Mouse (Mus musculus): Measurements from ENCODE around the gene Vamp2. TPM values are rescaled to one million over a fixed set of nuclear protein-coding genes. Genes with fewer than 3 reads are reported as not detected.
A peak's percentile ranks its signal among the peaks of the same experiment; 100 is the strongest.

Gene Vamp2
- polyA plus RNA-seq, 1 experiment from 2014 or later = 91.1 TPM

DNA sequence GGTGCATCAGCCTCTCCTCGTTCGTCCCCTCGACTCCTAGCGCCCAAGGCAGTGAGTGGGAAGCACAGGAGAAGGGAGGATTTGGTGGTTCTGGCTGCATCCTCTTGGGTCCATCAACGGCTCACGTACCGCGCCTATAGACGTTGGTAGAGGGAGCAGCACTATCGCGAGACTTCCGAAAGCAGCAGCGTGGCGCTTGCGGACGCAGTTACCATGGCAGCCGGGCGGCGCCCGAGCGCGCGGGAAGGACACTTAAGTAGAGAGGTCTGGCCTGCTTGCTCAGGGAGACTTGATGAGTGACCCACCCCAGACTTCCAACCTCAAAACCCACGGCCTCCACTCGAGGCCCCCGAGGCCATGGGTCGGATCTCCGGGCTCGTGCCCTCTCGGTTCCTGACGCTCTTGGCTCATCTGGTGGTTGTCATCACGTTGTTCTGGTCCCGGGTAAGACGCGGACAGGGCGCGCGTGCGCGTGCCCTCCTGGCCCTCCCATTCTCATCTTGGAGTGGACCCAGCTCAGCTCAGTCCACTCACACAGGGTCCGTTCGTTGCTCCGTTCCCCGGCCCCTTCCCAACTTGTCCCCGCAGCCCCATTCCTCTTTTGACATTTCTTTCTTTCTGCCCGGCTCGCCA is 17.6 kb upstream of the Vamp2 start, which contains the start of gene Tmem107:
Gene Tmem107 (plus strand): TSS at position 217 of the 633 bp plus-strand sequence.
- WGBS = under 1% methylated on average over 47 of the region's 47 CpGs
- Histone ChIP-seq H3K36me3 (ENCODE audit: control insufficient read depth, insufficient read depth) (no peaks in the 10 kb centered on the region), H3K4me2 (ENCODE audit: low read depth, low read length) (peak within 1 kb of the TSS; percentile 63), H3K9me3 (replicated peaks; ENCODE audit: control insufficient read depth, low read length) (no peaks in the 10 kb centered on the region), H3K9ac (ENCODE audit: low read length) (peak within 1 kb of the TSS; percentile 92), H3K27ac (ENCODE audit: low read length) (peak within 1 kb of the TSS; percentile 96), H3K4me1 (ENCODE audit: control insufficient read depth, insufficient read depth, low read length) (peaks cover 42% of the 10 kb centered on the region), H3K27me3 (ENCODE audit: control insufficient read depth, insufficient read depth, low read length) (no peaks in the 10 kb centered on the region), H3K4me3 (ENCODE audit: low read length) (peak within 1 kb of the TSS; percentile 80)
- ATAC-seq (replicated peaks; ENCODE audit: extremely low read depth, insufficient read depth, low FRiP score) = peak; percentile 84

GRCm38 (mm10) chr11:69071262-69071661 is 17.0 kb upstream of the Vamp2 start:
- Histone ChIP-seq H3K4me1 (ENCODE audit: control insufficient read depth, insufficient read depth, low read length) (peaks cover 39% of the 10 kb centered on the region), H3K27me3 (ENCODE audit: control insufficient read depth, insufficient read depth, low read length) (no peaks in the 10 kb centered on the region), H3K36me3 (ENCODE audit: control insufficient read depth, insufficient read depth) (no peaks in the 10 kb centered on the region), H3K9ac (ENCODE audit: low read length) (peak overlapping the region; percentile 92), H3K4me2 (ENCODE audit: low read depth, low read length) (peak overlapping the region; percentile 63), H3K4me3 (ENCODE audit: low read length) (peak overlapping the region; percentile 80), H3K9me3 (replicated peaks; ENCODE audit: control insufficient read depth, low read length) (no peaks in the 10 kb centered on the region), H3K27ac (ENCODE audit: low read length) (peak overlapping the region; percentile 96)
- ATAC-seq (replicated peaks; ENCODE audit: extremely low read depth, insufficient read depth, low FRiP score) = no peak
- WGBS = 28% methylated on average over 9 of the region's 9 CpGs

GRCm38 (mm10) chr11:69072234-69072633 is 16.1 kb upstream of the Vamp2 start:
- Histone ChIP-seq H3K9ac (ENCODE audit: low read length) (peak overlapping the region; percentile 77), H3K9me3 (replicated peaks; ENCODE audit: control insufficient read depth, low read length) (no peaks in the 10 kb centered on the region), H3K4me1 (ENCODE audit: control insufficient read depth, insufficient read depth, low read length) (peaks cover 37% of the 10 kb centered on the region), H3K27ac (ENCODE audit: low read length) (peak overlapping the region; percentile 90), H3K36me3 (ENCODE audit: control insufficient read depth, insufficient read depth) (no peaks in the 10 kb centered on the region), H3K27me3 (ENCODE audit: control insufficient read depth, insufficient read depth, low read length) (no peaks in the 10 kb centered on the region), H3K4me2 (ENCODE audit: low read depth, low read length) (peak overlapping the region; percentile 64), H3K4me3 (ENCODE audit: low read length) (no peak overlapping the region)
- no peak for ATAC-seq (replicated peaks; ENCODE audit: extremely low read depth, insufficient read depth, low FRiP score)
- WGBS = 81% methylated on average over 11 of the region's 11 CpGs

DNA sequence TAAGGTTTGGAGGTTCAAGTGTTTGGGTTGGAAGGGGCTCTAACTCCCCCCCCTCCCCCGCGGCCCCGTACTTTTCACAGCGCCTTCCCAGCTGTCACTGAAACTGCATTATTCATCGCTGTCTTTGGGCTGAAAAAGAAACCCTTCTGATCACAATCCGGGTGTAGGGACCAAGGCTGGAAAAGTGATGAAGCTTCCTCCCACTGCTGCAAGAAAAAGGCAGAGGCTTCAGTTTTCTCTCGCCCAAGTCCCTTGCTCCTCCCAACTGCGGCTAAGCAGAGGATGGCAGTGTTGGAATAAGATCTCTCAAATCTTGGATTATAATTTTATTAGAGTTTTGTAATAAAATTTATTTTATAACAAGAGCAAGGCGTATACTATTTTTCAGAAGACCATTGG is 15.6 kb upstream of the Vamp2 start:
- Histone ChIP-seq H3K9me3 (replicated peaks; ENCODE audit: control insufficient read depth, low read length) (no peaks in the 10 kb centered on the region), H3K4me3 (ENCODE audit: low read length) (peak overlapping the region; percentile 46), H3K36me3 (ENCODE audit: control insufficient read depth, insufficient read depth) (no peaks in the 10 kb centered on the region), H3K27me3 (ENCODE audit: control insufficient read depth, insufficient read depth, low read length) (no peaks in the 10 kb centered on the region), H3K9ac (ENCODE audit: low read length) (peak overlapping the region; percentile 77), H3K4me1 (ENCODE audit: control insufficient read depth, insufficient read depth, low read length) (peaks cover 33% of the 10 kb centered on the region), H3K4me2 (ENCODE audit: low read depth, low read length) (peak overlapping the region; percentile 64), H3K27ac (ENCODE audit: low read length) (peak overlapping the region; percentile 90)
- WGBS = 15% methylated on average over 9 of the region's 9 CpGs
- ATAC-seq (replicated peaks; ENCODE audit: extremely low read depth, insufficient read depth, low FRiP score) = no peak

DNA sequence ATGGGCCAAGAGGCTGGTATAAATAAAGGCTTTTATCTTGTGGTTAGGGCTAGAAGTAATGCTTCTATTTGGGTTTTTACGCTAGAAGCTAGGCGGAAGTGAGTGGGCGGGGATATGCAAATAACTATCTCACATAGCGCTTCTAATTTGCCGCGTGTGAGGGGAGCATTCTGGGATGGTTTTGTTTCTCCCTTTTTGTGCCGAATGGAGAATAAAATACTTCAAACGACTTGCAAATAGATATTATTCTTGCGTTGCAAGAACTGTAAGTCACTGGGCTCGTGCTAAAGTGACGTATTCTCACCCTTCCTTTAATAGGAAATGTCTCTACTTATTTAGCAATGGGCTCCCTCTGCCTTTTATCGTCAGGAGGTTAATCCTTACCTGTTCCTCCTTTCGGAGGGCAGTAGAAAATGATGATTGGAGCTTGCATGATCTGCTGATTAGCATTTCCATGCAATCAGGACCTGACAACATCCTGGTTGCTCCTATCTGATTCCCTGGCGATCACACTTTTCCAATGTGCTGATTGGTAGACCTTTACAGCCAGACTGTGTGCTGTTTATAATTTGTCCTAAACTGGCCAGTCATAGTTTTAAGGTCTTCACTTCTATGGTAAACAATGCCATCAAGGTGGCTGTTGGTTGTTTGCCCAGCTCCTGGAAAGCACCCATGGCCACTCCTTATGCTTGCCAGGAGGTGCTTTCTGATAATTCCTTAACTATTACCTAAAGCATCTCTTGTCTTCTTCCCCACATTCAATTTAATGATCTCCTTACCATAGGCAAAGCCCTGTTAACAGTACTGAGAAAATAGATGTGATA is 15.0 kb upstream of the Vamp2 start:
- Histone ChIP-seq H3K36me3 (ENCODE audit: control insufficient read depth, insufficient read depth) (no peaks in the 10 kb centered on the region), H3K27ac (ENCODE audit: low read length) (peak overlapping the region; percentile 90), H3K9me3 (replicated peaks; ENCODE audit: control insufficient read depth, low read length) (no peaks in the 10 kb centered on the region), H3K4me3 (ENCODE audit: low read length) (peak overlapping the region; percentile 46), H3K27me3 (ENCODE audit: control insufficient read depth, insufficient read depth, low read length) (no peaks in the 10 kb centered on the region), H3K4me2 (ENCODE audit: low read depth, low read length) (peak overlapping the region; percentile 64), H3K9ac (ENCODE audit: low read length) (peak overlapping the region; percentile 77), H3K4me1 (ENCODE audit: control insufficient read depth, insufficient read depth, low read length) (peaks cover 31% of the 10 kb centered on the region)
- ATAC-seq (replicated peaks; ENCODE audit: extremely low read depth, insufficient read depth, low FRiP score) = peak; percentile 53
- WGBS = under 1% methylated on average over 14 of the region's 14 CpGs

- peak overlapping the region; percentile 90 for H3K27ac ChIP-seq (ENCODE audit: low read length)
- H3K36me3 ChIP-seq (ENCODE audit: control insufficient read depth, insufficient read depth) = no peaks in the 10 kb centered on the region
- peak overlapping the region; percentile 77; the same call in 1 of the 2 replicates for H3K9ac ChIP-seq (ENCODE audit: low read length)
- 42% methylated on average over 6 of the region's 6 CpGs for WGBS
- H3K27me3 ChIP-seq (ENCODE audit: control insufficient read depth, insufficient read depth, low read length) = no peaks in the 10 kb centered on the region
- H3K9me3 ChIP-seq (replicated peaks; ENCODE audit: control insufficient read depth, low read length) = no peaks in the 10 kb centered on the region
- no peak overlapping the region for H3K4me3 ChIP-seq (ENCODE audit: low read length)
- ATAC-seq (replicated peaks; ENCODE audit: extremely low read depth, insufficient read depth, low FRiP score) = no peak
- H3K4me1 ChIP-seq (ENCODE audit: control insufficient read depth, insufficient read depth, low read length) = peaks cover 31% of the 10 kb centered on the region
- no peak overlapping the region for H3K4me2 ChIP-seq (ENCODE audit: low read depth, low read length)
Measured at GRCm38 (mm10) chr11:69073951-69074775, 14.1 kb upstream of the Vamp2 start.

GRCm38 (mm10) chr11:69074776-69075069 is 13.6 kb upstream of the Vamp2 start:
- H3K4me2 ChIP-seq (ENCODE audit: low read depth, low read length) = no peak overlapping the region
- H3K9me3 ChIP-seq (replicated peaks; ENCODE audit: control insufficient read depth, low read length) = no peaks in the 10 kb centered on the region
- H3K4me1 ChIP-seq (ENCODE audit: control insufficient read depth, insufficient read depth, low read length) = peaks cover 31% of the 10 kb centered on the region
- H3K27me3 ChIP-seq (ENCODE audit: control insufficient read depth, insufficient read depth, low read length) = no peaks in the 10 kb centered on the region
- 49% methylated on average over 2 of the region's 2 CpGs for WGBS
- H3K36me3 ChIP-seq (ENCODE audit: control insufficient read depth, insufficient read depth) = no peaks in the 10 kb centered on the region
- no peak overlapping the region for H3K4me3 ChIP-seq (ENCODE audit: low read length)
- peak overlapping the region; percentile 90; the same call in 1 of the 2 replicates for H3K27ac ChIP-seq (ENCODE audit: low read length)
- 0 out of 2 replicates have a peak overlapping the region, but pooled peaks have one; percentile 15 for H3K9ac ChIP-seq (ENCODE audit: low read length)
- ATAC-seq (replicated peaks; ENCODE audit: extremely low read depth, insufficient read depth, low FRiP score) = no peak

- Histone ChIP-seq H3K4me1 (ENCODE audit: control insufficient read depth, insufficient read depth, low read length) (peaks cover 27% of the 10 kb centered on the region), H3K4me3 (ENCODE audit: low read length) (no peak overlapping the region), H3K36me3 (ENCODE audit: control insufficient read depth, insufficient read depth) (no peaks in the 10 kb centered on the region), H3K9ac (ENCODE audit: low read length) (no peak overlapping the region), H3K4me2 (ENCODE audit: low read depth, low read length) (no peak overlapping the region), H3K27ac (ENCODE audit: low read length) (no peak overlapping the region), H3K9me3 (replicated peaks; ENCODE audit: control insufficient read depth, low read length) (no peaks in the 10 kb centered on the region), H3K27me3 (ENCODE audit: control insufficient read depth, insufficient read depth, low read length) (no peaks in the 10 kb centered on the region)
- no peak for ATAC-seq (replicated peaks; ENCODE audit: extremely low read depth, insufficient read depth, low FRiP score)
- WGBS = 56% methylated on average over 8 of the region's 9 CpGs
Measured at GRCm38 (mm10) chr11:69075764-69076479, 12.4 kb upstream of the Vamp2 start.
